10 mouse cellular contexts compared by ENCODE assay signal in the genomic region with DNA sequence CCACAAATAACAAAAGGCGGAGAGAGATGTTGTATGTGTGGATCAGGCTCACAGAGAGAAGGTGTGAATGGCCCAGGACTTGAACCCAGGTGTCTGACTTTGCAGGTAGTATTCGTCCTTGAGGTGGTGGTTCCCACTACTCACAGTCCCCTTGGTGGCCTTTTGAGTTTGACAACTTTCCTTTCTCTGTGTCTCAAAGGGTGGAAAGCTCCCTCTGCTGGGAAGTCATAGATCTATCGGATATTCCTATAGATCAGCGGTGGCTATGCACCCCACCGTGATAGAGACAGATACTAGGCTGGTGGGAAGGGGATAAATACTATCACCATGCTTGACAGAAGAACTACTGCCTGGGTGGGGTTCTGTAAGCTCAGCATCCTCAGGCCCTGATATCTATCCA.
A peak's percentile ranks its signal among the peaks of the same experiment; 100 is the strongest.
DNase-seq lines count a peak whose midpoint lies in the region; ATAC-seq and TF ChIP-seq lines count a peak whose summit lies in the region.
"Had no signal": no experiment of that assay in that cellular context is flagged by ENCODE, and none has a peak within 500 bp of the region (broad histone marks: within the 10 kb centered on the region; RNA-seq: fewer than 3 reads in every experiment).

No protein-coding gene starts in this region.

- H3K4me2 ChIP-seq in kidney, postnatal 0 days (ENCODE audit: low read length): no peak overlapping the region

- 44% methylated on average over 5 of the region's 5 CpGs for WGBS in kidney, postnatal 0 days
- 44% methylated on average over 5 of the region's 5 CpGs for whole genome bisulfite sequencing in limb, embryonic 10.5 days

- no peaks in the 10 kb centered on the region for H3K36me3 ChIP-seq in kidney, postnatal 0 days (ENCODE audit: insufficient read depth, low read length)
- H3K36me3 ChIP-seq in limb, embryonic 10.5 days: no peaks in the 10 kb centered on the region

- H3K4me1 ChIP-seq in kidney, postnatal 0 days (replicated peaks; ENCODE audit: insufficient read depth, low read length): no peaks in the 10 kb centered on the region
- H3K4me1 ChIP-seq in limb, embryonic 10.5 days: no peaks in the 10 kb centered on the region

- no peak for ATAC-seq in kidney, postnatal 0 days (replicated peaks; ENCODE audit: low FRiP score, low read depth)
- ATAC-seq in inflammation-experienced regulatory T-cells, adult 6 months: no peak

- H3K9ac ChIP-seq in kidney, postnatal 0 days (ENCODE audit: low read depth, low read length): no peak overlapping the region

- peak; percentile 60 for DNase-seq in kidney, postnatal 0 days (ENCODE audit: low spot score)
- DNase-seq in kidney, adult 11 months: no peak
- peak; percentile 29 for DNase-seq in ES-CJ7 (ENCODE audit: low read depth, low spot score)
- DNase-seq in brain, adult 2 months (ENCODE audit: low read depth, low spot score): peak; percentile 33
- DNase-seq in limb, embryonic 10.5 days (ENCODE audit: low spot score): peak; percentile 25
- no peak for DNase-seq in adrenal gland, adult 8-10 months
- DNase-seq in frontal cortex, postnatal 25 days (ENCODE audit: low spot score in 2 of 2): no peak
- DNase-seq: adrenal gland, postnatal 25 days had no signal

- no peaks in the 10 kb centered on the region for H3K27me3 ChIP-seq in kidney, postnatal 0 days (ENCODE audit: insufficient read depth, low read length)
- H3K27me3 ChIP-seq in limb, embryonic 10.5 days (ENCODE audit: low read depth, poor library complexity, severe bottlenecking): no peaks in the 10 kb centered on the region

- no peaks in the 10 kb centered on the region for H3K9me3 ChIP-seq in kidney, postnatal 0 days (replicated peaks; ENCODE audit: low read length)
- H3K9me3 ChIP-seq in limb, embryonic 10.5 days (replicated peaks): no peaks in the 10 kb centered on the region

- no peak overlapping the region for H3K27ac ChIP-seq in kidney, postnatal 0 days
- no peak overlapping the region for H3K27ac ChIP-seq in limb, embryonic 10.5 days

- peak; percentile 73 for TF ChIP-seq CTCF in kidney, postnatal 0 days (IDR thresholded peaks at IDR 0.05; ENCODE audit: low read depth)

- no peak overlapping the region for H3K4me3 ChIP-seq in kidney, postnatal 0 days (replicated peaks; ENCODE audit: low read depth, low read length)
- H3K4me3 ChIP-seq in limb, embryonic 10.5 days: no peak overlapping the region
- H3K4me3 ChIP-seq: myocyte had no signal

Comparison
In these comparisons a context has a peak if more than half of its experiments do, and no peak if none do; other contexts are left out.
1. DNase-seq: peak in kidney, postnatal 0 days (single experiment), ES-CJ7 (single experiment), brain, adult 2 months (single experiment) and limb, embryonic 10.5 days (single experiment); none in kidney, adult 11 months (single experiment), adrenal gland, adult 8-10 months (single experiment) and frontal cortex, postnatal 25 days (0 of 2).